Mouse (Mus musculus) cerebellum, adult 11 months (tissue): ENCODE results near the gene Gm49661.

Experiments
- DNase-seq: peaks from one replicate; pipeline ENCODE4 v3.0.0; 2022

Gene Gm49661

GRCm38 (mm10) chr8:84982499-84983011 is 13.3 kb upstream of the Gm49661 start:
- DNase-seq: no peak

DNA sequence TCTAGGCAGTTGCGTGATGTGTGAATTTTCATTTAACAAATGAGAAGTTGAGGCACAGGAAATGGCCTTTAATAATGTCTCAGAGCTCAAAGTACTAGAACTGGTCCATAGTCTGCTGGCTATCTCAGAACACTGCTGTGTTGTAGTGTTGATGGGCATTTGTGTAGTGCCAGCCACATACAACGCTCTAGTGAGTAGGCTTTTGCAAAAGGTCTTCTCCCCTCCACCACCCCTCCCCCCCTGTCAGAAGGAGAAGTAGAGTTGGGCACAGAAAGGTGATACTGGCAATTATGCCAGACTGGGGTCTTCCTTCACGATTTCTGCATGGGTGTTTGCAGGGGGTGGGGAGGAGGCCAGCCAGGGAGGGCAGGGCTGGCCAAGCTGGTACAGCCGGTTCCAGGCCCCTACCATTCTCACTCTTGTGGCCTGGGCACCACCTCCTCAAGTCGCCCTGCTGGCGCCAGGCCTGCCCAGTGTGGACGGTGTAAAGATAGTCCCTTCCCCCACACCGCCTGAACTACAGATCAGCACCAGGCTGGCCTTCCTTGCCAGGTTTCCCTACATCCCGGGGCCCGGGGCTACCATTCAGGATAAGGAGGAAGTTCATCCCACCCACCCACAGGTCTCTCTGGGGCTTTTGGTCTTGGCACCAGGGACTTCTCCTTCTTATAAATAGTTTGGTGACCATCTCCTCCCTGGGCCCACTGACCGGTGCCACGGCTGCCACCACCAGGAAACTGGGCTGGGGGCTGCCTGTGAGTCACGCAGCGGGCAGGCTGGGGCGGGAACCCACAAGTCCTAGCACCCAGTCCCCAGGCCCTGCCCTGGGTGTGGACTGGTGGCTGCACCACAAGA is 12.6 kb upstream of the Gm49661 start:
- no peak for DNase-seq

DNA sequence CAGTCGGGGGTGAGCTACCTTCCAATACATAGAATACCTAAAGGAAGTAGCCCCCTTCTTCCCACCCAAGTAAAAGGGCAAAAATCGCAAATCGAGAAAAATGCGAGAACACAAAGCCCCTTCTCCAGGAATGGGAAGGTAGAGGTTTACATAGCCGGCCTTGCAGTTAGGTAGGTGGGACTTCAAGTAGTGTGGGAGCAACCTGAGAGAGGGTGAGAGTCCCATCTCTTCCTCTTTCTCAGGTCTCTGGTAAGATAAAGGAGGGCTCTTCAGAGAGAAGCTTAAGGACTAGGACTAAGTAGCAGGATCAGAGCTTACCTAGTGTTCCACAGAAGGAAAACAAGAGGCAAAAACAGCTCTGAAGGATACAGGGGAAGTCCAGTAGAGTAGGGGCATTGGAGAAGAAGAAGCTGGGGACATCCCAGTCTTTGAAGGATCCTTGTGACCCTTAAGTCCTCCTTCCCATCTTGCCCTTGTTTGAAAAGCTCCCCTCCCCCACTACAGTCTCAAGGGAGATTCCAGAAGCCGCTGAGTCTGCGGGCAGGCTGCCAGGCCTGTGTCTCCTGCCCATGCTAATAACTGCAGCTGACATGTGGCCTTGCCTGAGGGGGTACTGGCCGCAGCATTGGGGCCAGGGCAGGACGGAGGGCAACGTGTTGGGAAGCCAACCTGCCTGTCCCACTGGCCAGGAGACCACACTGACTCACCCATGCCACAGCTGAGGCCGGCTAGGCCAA is 11.6 kb upstream of the Gm49661 start:
- DNase-seq: peak; percentile 59

DNA sequence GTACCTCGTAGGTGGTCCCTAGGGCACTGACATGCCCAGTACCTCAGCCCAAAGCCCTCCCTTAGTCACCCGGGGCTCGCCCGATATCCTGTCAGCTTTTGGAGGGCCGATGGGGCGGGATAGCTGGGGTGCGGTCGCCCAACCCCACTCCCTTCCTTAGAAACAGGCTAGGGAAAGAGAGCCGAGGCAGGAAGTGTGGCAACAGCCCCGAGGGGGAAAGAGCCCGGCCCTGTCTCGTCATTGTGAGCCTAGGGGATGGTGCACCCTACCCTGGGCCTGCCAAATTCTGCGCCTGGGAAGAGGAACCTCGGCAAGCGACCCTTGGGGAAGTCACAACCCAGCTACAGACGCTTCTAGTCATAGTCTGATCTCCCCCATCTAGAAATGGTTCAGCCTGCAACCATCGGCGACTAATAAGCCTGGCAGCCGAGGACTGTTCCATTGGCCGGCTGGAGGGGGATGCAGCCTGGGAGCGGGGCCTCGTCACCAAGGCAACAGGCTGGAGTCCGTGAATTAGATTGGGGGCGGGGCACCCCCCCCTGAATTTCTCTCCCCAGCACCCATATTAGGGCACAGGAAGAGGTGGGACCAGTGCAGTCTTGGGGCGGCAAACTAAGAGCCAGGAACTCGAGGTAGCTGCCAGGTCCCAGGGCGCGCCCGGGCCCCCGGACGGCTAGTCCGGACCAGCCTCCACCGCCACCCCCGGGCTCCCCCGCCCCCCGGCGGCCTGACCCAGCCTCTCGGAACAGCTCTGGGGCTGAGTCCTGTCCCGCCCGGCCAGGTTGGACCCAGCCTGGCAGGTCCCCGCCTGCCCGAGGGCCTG is 10.6 kb upstream of the Gm49661 start:
- peak; percentile 85 for DNase-seq

DNA sequence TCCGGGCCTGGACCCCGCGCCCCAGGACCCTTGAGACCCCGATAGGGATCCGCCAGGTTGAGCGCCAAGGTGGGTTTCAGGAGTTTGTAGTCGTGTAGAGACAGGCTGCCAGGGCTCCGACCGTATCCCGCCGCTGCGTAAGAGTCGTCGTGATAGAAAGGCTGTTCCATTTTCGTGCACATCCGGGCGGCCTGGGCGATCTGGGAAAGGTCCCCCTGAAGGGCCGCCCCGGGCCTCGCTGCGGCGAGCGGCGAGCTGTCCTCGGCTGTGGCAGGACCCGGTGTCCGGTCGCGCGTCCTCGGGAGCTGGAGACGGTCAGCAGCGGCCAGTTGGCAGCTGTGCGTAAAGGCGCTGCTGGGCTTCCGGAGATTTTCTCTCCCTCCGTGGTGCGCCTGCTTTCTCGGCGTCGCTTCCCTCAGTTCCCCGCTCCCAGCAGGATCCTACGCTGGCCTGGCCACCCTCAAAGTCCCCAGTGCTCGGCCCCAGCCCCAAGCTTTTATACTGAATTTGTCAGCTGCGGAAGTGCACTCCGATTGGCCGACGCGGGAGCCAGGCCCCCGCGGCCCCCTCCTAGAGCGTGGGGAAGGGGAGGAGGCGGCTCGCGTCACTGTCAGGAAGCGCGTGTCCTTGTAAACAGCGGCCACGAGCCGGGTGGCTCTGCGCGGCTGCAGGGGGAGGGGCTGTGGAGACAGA is 9.2 kb upstream of the Gm49661 start, which contains the start of gene Junb:
Gene Junb, minus strand, starts transcription at position 471 of the 693 bp plus-strand sequence.
- peak; percentile 87 for DNase-seq

GRCm38 (mm10) chr8:84977435-84978247 is 8.4 kb upstream of the Gm49661 start:
- DNase-seq: peak; percentile 55

- peak; percentile 51 for DNase-seq
Measured at GRCm38 (mm10) chr8:84976763-84977434, 7.7 kb upstream of the Gm49661 start.

GRCm38 (mm10) chr8:84976031-84976762 is 7.0 kb upstream of the Gm49661 start:
- peak; percentile 93 for DNase-seq

- DNase-seq: no peak
Measured at GRCm38 (mm10) chr8:84975434-84975833, 6.2 kb upstream of the Gm49661 start.

DNA sequence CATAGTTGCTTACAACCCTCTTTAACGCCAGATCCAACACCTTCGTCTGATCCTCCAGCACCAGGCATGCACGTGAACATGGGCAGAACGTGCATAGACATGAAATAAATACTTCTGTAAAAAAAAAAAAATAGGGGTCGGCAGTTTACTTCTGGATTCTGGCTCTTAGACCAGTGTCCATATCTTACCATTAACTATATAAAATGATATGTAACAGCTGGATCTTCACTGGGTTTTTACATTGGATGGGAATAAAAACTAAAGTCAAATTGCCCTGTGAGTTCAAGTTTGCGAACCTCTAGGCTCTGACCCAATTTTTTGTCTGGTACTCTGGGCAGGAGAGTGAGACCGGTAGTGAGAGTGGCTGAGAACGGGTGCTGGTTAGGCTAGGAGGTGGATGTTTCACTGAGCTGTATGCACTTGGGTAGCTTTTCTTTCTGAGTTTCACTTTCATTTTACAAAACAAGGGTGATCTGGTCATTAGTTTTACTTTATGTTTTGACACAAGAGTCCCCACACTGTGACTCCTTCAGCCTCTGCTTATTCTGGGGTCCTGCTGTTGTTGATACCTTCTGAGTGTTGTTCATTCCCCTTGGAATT is 5.4 kb upstream of the Gm49661 start:
- no peak for DNase-seq

GRCm38 (mm10) chr8:84973803-84974542 is 4.7 kb upstream of the Gm49661 start:
- DNase-seq: no peak

GRCm38 (mm10) chr8:84973079-84973478 is 3.8 kb upstream of the Gm49661 start:
- DNase-seq: no peak

- no peak for DNase-seq
Measured at GRCm38 (mm10) chr8:84970913-84971312, 1.7 kb upstream of the Gm49661 start.

GRCm38 (mm10) chr8:84970135-84970790 is 1.0 kb upstream of the Gm49661 start:
- DNase-seq: no peak

DNA sequence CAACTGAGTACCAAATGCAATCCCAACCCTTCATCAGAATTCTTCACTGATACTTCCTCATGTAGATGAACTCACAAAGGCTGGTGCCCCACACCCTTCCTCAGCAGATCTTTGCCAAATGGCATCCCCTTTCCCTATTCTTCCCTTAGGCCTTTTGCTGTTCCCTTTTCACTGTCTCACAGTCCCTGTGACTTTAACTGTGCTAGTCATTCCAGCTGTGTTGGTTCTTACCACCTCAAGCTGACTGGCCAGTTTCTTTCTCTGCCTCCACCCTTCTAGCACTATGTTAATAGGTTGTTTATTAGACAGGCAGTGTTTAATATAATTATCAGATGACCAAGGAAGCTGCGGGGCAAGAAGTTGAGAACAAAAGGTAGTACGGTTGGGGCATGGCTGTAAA is 583 bp downstream of the Gm49661 start:
- no peak for DNase-seq

DNA sequence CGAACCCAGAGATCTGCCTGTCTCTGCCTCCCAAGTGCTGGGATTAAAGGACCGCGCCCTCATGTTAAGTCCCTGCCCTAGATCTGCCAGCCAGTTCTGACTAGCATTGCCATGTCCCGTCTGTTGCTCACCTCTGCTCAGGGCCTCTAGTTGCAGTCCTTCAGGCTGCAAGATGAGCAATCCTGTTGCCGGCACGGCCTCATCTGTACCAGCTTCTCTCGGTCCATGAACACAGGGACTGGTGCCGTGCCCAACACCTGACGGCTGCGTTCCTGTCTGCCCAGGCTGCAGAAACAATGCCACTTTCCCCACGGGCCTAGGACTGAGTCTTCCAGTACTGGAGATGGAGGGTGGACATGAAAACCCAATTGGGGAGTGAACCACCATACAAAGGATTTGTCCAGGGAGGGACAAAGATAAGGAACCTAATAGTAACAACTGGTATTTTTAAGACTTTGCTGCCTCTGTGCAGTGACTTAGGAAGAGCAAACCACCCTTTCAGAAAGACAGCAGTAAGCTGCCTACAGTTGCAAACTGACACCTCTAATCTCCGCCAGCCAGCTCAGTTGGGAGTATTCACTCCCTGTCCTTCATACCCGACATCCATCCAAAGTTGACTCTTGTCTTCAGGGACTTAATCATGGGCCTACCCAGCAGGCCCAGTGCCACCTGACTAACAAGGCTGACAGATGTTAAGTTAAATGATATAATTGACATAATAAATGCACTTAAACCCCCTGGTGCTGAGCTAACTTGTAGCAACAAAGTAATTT is 1.5 kb downstream of the Gm49661 start:
- no peak for DNase-seq

- no peak for DNase-seq
Measured at GRCm38 (mm10) chr8:84966603-84967002, 2.6 kb downstream of the Gm49661 start.
